Mouse (Mus musculus): ENCODE data around the gene Gm13306.
"Not testable (repeated sequence)": the region's sequence is repeated elsewhere in the genome, so short reads cannot be mapped to it uniquely, and the experiment has no call there.

Gm13306 gene

DNA sequence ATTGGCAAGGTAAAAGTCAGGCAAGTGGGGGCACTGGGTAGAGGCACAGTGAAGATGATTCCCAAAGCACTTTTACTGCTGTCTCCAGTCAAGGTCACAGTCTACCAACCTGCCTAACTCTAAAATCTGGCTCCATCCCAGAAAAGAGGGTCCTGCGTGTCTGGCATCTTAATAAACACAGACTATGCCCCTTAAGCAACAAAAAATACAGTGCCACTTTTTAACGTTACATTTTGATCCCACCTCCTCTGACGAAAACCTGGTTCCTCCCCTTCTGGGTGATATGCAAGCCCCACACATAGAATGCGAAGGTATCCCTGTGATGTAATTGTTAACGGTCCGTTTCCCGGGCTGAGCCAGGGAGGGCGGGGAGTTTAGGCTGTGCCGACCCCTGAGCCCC, at the start of gene Gm13306:
TSS of gene Gm13306 (plus strand) at position 301 of the 400 bp plus-strand sequence.
- DNase-seq (ENCODE audit: low read depth, low spot score): not testable (repeated sequence)

- not testable (repeated sequence) for DNase-seq (ENCODE audit: low read depth, low spot score)
Observed at GRCm38 (mm10) chr4:42114517-42114916, 38.7 kb upstream of the Gm13306 start, which contains the start of gene Gm13304. Gene Gm13304, plus strand, starts transcription at chr4:42114817.

GRCm38 (mm10) chr4:42168503-42168902, 15.3 kb downstream of the Gm13306 start, which contains the start of gene Gm13305:
Gene Gm13305, minus strand, starts transcription at chr4:42168603.
- DNase-seq (ENCODE audit: low read depth, low spot score): not testable (repeated sequence)

- not testable (repeated sequence) for DNase-seq (ENCODE audit: low read depth, low spot score)
Observed at GRCm38 (mm10) chr4:42178243-42178642, 25.0 kb downstream of the Gm13306 start.

- not testable (repeated sequence) for DNase-seq (ENCODE audit: low read depth, low spot score)
Observed at GRCm38 (mm10) chr4:42183234-42184197, 30.3 kb downstream of the Gm13306 start.

DNA sequence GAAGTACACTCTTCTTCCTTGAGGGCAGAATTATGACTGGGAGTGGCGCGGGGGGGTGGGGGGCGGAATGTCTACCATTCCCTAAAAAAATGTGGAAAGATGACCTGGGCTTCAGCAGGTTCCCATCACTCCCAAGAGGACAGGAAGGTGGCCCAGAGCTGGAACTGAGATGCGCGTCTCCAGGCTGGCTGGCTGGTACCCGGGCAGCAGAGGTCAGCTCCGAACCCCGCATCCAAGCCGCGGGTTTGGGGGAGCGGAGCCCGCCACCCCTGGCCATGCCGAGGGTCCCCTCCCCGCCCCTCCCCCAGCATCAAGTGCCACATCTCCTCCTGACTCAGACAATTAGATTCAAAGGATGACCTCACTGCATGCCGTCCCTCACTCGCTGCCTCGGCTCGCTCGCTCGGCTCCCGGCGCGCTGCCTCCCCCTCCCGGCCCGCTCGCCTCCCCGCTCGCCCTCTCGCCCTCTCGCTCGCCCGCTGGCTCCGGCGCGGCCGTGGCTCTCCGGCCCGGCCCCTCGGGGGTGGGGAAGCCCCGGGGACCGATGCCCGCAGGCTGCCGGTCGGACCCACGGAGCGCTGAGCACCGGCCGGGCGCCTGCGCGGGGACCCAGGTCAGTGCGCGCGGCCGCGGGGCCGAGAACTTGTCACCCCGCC, 31.2 kb downstream of the Gm13306 start:
- DNase-seq (ENCODE audit: low read depth, low spot score): not testable (repeated sequence)

- DNase-seq (ENCODE audit: low read depth, low spot score): not testable (repeated sequence)
Observed at GRCm38 (mm10) chr4:42184980-42185372, 31.7 kb downstream of the Gm13306 start.

All from CD4-positive helper T cell, adult 2 months (primary cell).